Mouse (Mus musculus) kidney, embryonic 16.5 days (tissue): Measurements from ENCODE around the gene Gm27021. TPM values are rescaled to one million over a fixed set of nuclear protein-coding genes. Genes with fewer than 3 reads are reported as not detected.

Source experiments
- ATAC-seq: fragments of 200-750 bp; cut with Nextera tagmentation; 2 replicates; pipeline ENCODE4 v1.8.0; 2017; ENCODE audit warnings: moderate TSS enrichment; ENCODE audit not compliant: low FRiP score, low TSS enrichment
- H3K27ac ChIP-seq: fragments of 300-500 bp; sonication (generic); 2 replicates; pipeline ENCODE4 v1.5.1; 2014; ENCODE audit warnings: low read length
- H3K27me3 ChIP-seq: fragments of 300-500 bp; sonication (generic); 2 replicates; pipeline ENCODE4 v1.6.1; 2014; ENCODE audit warnings: low read length, control low read depth, mixed read lengths; ENCODE audit not compliant: insufficient read depth
- H3K36me3 ChIP-seq: fragments of 300-500 bp; sonication (generic); 2 replicates; pipeline ENCODE4 v1.6.1; 2014; ENCODE audit warnings: low read length, control low read depth, mixed read lengths; ENCODE audit not compliant: insufficient read depth
- H3K4me1 ChIP-seq: fragments of 300-500 bp; sonication (generic); 2 replicates; pipeline ENCODE4 v1.6.1; 2014; ENCODE audit warnings: low read length, control low read depth, mixed read lengths; ENCODE audit not compliant: insufficient read depth
- H3K4me2 ChIP-seq: fragments of 300-500 bp; sonication (generic); replicated peaks from 2 replicates; pipeline ENCODE4 v1.6.1; 2014; ENCODE audit warnings: low read depth, low read length
- H3K4me3 ChIP-seq: fragments of 300-500 bp; sonication (generic); 2 replicates; pipeline ENCODE4 v1.5.1; 2014; ENCODE audit warnings: mild to moderate bottlenecking, low read length
- H3K9ac ChIP-seq: fragments of 300-500 bp; sonication (generic); replicated peaks from 2 replicates; pipeline ENCODE4 v1.6.1; 2014; ENCODE audit warnings: low read length
- H3K9me3 ChIP-seq: fragments of 300-500 bp; sonication (generic); 2 replicates; pipeline ENCODE4 v1.6.1; 2016; ENCODE audit warnings: low read length, control low read depth
- WGBS: fragments of 180-500 bp; shearing (Covaris S2); extraction: QIAGEN DNeasy Blood & Tissue Kit; methylation state at CpG from one replicate; pipeline ENCODE4 v1.1.7; 2014; 5-methylcytosine and 5-hydroxymethylcytosine counted together
- polyA plus RNA-seq: library from polyadenylated mRNA; unstranded; fragments of >200 nt; fragmentation: Nextera tagmentation; extraction: Ambion mirVana; gene quantifications from 2 replicates; pipeline ENCODE4 v1.2.1, GENCODE M21; 2015

Gm27021 gene
- polyA plus RNA-seq, 1 experiment from 2014 or later, result 4.2 TPM

- H3K4me3 ChIP-seq, result no peak overlapping the region
- no peaks in the 10 kb centered on the region for H3K27me3 ChIP-seq
- H3K27ac ChIP-seq, result no peak overlapping the region
- WGBS, result 51% methylated on average over 9 of the region's 9 CpGs
- H3K9me3 ChIP-seq, result no peaks in the 10 kb centered on the region
- peak; percentile 10; the same call in 1 of the 2 replicates for ATAC-seq
- peaks cover 93% of the 10 kb centered on the region for H3K36me3 ChIP-seq
- no peak overlapping the region for H3K9ac ChIP-seq
- H3K4me1 ChIP-seq, result peaks cover 35% of the 10 kb centered on the region
- no peak overlapping the region for H3K4me2 ChIP-seq
Observed at GRCm38 (mm10) chr8:120575801-120576200, 92.1 kb downstream of the Gm27021 start.

- H3K27me3 ChIP-seq, result no peaks in the 10 kb centered on the region
- no peak overlapping the region for H3K4me2 ChIP-seq
- H3K27ac ChIP-seq, result no peak overlapping the region
- peak; percentile 25; the same call in 1 of the 2 replicates for ATAC-seq
- no peaks in the 10 kb centered on the region for H3K9me3 ChIP-seq
- peaks cover 35% of the 10 kb centered on the region for H3K4me1 ChIP-seq
- WGBS, result 67% methylated on average over 19 of the region's 19 CpGs
- peaks cover 91% of the 10 kb centered on the region for H3K36me3 ChIP-seq
- H3K9ac ChIP-seq, result no peak overlapping the region
- no peak overlapping the region for H3K4me3 ChIP-seq
Observed at GRCm38 (mm10) chr8:120574941-120575340, 92.9 kb downstream of the Gm27021 start.

- WGBS, result 63% methylated on average over 11 of the region's 11 CpGs
- Histone ChIP-seq H3K4me1 (peaks cover 35% of the 10 kb centered on the region), H3K9ac (no peak overlapping the region), H3K4me2 (no peak overlapping the region), H3K27ac (no peak overlapping the region), H3K9me3 (no peaks in the 10 kb centered on the region), H3K36me3 (peaks cover 93% of the 10 kb centered on the region), H3K4me3 (no peak overlapping the region), H3K27me3 (no peaks in the 10 kb centered on the region)
- no peak for ATAC-seq
Observed at GRCm38 (mm10) chr8:120573866-120574265, 94.0 kb downstream of the Gm27021 start.

GRCm38 (mm10) chr8:120572534-120572933, 95.3 kb downstream of the Gm27021 start:
- Histone ChIP-seq H3K4me2 (no peak overlapping the region), H3K36me3 (peaks cover 93% of the 10 kb centered on the region), H3K27me3 (no peaks in the 10 kb centered on the region), H3K9me3 (0 out of 2 replicates have a peak, but pooled peaks cover 6% of the 10 kb centered on the region), H3K4me1 (peaks cover 35% of the 10 kb centered on the region), H3K27ac (no peak overlapping the region), H3K4me3 (no peak overlapping the region), H3K9ac (no peak overlapping the region)
- no peak for ATAC-seq
- 79% methylated on average over 21 of the region's 21 CpGs for WGBS

- Histone ChIP-seq H3K4me3 (no peak overlapping the region), H3K27ac (no peak overlapping the region), H3K9me3 (0 out of 2 replicates have a peak, but pooled peaks cover 6% of the 10 kb centered on the region), H3K4me2 (no peak overlapping the region), H3K36me3 (peaks cover 94% of the 10 kb centered on the region), H3K4me1 (peaks cover 35% of the 10 kb centered on the region), H3K9ac (no peak overlapping the region), H3K27me3 (no peaks in the 10 kb centered on the region)
- WGBS, result 86% methylated on average over 8 of the region's 8 CpGs
- ATAC-seq, result no peak
Observed at GRCm38 (mm10) chr8:120571561-120571960, 96.3 kb downstream of the Gm27021 start.

- H3K27me3 ChIP-seq, result no peaks in the 10 kb centered on the region
- no peak overlapping the region for H3K4me2 ChIP-seq
- no peak overlapping the region for H3K4me3 ChIP-seq
- ATAC-seq, result no peak; the same call in 1 of the 2 replicates
- H3K9me3 ChIP-seq, result 0 out of 2 replicates have a peak, but pooled peaks cover 6% of the 10 kb centered on the region
- no peak overlapping the region for H3K27ac ChIP-seq
- peaks cover 29% of the 10 kb centered on the region for H3K4me1 ChIP-seq
- 54% methylated on average over 13 of the region's 13 CpGs for WGBS
- H3K36me3 ChIP-seq, result peaks cover 84% of the 10 kb centered on the region
- no peak overlapping the region for H3K9ac ChIP-seq
Observed at GRCm38 (mm10) chr8:120569939-120570715, 97.8 kb downstream of the Gm27021 start.

- 93% methylated on average over 14 of the region's 17 CpGs for WGBS
- Histone ChIP-seq H3K9me3 (0 out of 2 replicates have a peak, but pooled peaks cover 6% of the 10 kb centered on the region), H3K36me3 (peaks cover 74% of the 10 kb centered on the region), H3K4me2 (no peak overlapping the region), H3K4me1 (peaks cover 30% of the 10 kb centered on the region), H3K4me3 (no peak overlapping the region), H3K27me3 (no peaks in the 10 kb centered on the region), H3K9ac (no peak overlapping the region), H3K27ac (no peak overlapping the region)
- ATAC-seq, result no peak
Observed at GRCm38 (mm10) chr8:120569123-120569522, 98.8 kb downstream of the Gm27021 start.

GRCm38 (mm10) chr8:120568164-120568798, 99.6 kb downstream of the Gm27021 start:
- peaks cover 66% of the 10 kb centered on the region for H3K36me3 ChIP-seq

GRCm38 (mm10) chr8:120567731-120568130, 100.1 kb downstream of the Gm27021 start:
- Histone ChIP-seq H3K36me3 (peaks cover 60% of the 10 kb centered on the region), H3K4me1 (peaks cover 31% of the 10 kb centered on the region), H3K4me3 (no peak overlapping the region), H3K27ac (no peak overlapping the region), H3K9me3 (0 out of 2 replicates have a peak, but pooled peaks cover 6% of the 10 kb centered on the region), H3K4me2 (no peak overlapping the region), H3K27me3 (no peaks in the 10 kb centered on the region), H3K9ac (no peak overlapping the region)
- ATAC-seq, result no peak
- WGBS, result 94% methylated on average over 17 of the region's 17 CpGs

More at GRCm38 (mm10) chr8:120568164-120568798, 99.6 kb downstream of the Gm27021 start:
- 95% methylated on average over 37 of the region's 37 CpGs for WGBS
- H3K4me1 ChIP-seq, result peaks cover 30% of the 10 kb centered on the region
- H3K27ac ChIP-seq, result no peak overlapping the region
- H3K9me3 ChIP-seq, result 0 out of 2 replicates have a peak, but pooled peaks cover 6% of the 10 kb centered on the region
- no peaks in the 10 kb centered on the region for H3K27me3 ChIP-seq
- H3K4me3 ChIP-seq, result no peak overlapping the region
- ATAC-seq, result no peak
- no peak overlapping the region for H3K9ac ChIP-seq
- H3K4me2 ChIP-seq, result no peak overlapping the region
